Mouse (Mus musculus): ENCODE results near the gene Pafah1b1.
A peak's percentile ranks its signal among the peaks of the same experiment; 100 is the strongest.

The Pafah1b1 gene

GRCm38 (mm10) chr11:74724235-74724791 is at the start of gene Pafah1b1:
Gene Pafah1b1 (minus strand): TSS chr11:74724670.
- DNase-seq, result peak; percentile 93

DNA sequence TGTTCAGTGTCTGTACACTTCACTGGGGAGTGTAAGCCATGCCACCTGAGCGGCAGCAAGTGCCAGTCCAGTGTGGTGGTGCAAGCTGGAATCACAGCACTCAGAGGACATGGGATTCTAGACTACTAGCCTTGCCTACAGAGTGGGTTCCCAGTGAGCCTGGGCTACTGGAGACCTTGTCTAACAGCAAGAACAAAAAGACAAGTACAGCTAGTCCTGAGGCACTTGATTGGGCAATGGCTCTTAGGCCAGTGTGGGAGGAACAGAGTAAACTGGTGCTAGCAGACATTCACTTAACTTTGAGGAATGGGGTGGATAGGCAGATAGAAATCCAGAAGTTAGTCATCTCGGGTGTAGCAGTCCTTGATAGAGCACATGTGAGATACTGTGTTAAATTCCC is 47.9 kb upstream of the Pafah1b1 start:
- DNase-seq, result no peak

- no peak for DNase-seq
Observed at GRCm38 (mm10) chr11:74771650-74772049, 47.2 kb upstream of the Pafah1b1 start.

- no peak for DNase-seq
Observed at GRCm38 (mm10) chr11:74771234-74771633, 46.8 kb upstream of the Pafah1b1 start.

DNA sequence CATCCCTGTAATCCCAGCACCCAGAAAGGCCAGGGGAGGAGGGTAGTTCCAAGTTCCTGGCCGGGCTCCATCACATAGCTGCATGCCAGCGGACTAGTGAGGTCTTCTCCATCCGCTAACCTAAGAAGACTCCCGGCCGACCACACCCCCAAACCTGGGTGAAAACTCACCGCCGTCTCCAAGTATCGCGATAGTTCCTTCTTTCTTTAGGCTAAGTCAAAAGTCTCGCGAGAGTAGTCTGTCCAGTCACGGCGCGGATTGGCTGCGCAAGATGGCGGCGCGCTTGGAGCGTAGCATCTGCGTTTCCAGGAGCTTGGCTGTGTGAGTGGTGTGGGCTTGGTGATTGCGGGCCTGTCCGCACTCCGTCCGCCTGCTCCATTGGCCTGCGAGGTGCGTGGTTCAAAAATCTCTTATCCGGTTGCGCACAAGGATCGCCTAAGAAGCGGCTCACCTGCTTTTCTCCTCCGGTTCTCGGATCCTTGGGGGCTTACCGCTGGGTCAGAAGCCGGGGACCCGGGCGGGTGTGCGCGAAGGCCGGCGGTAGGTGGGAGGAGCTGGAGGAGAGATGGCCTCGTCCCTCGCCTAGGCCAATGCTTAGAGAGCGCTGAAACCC is 46.2 kb upstream of the Pafah1b1 start, which contains the start of gene Mettl16:
TSS of gene Mettl16 (plus strand) at position 236 of the 613 bp plus-strand sequence.
- DNase-seq, result peak; percentile 87 to 92

GRCm38 (mm10) chr11:74770037-74770436 is 45.6 kb upstream of the Pafah1b1 start:
- no peak for DNase-seq

- DNase-seq, result peak; percentile 7 to 14
Observed at GRCm38 (mm10) chr11:74768045-74768444, 43.6 kb upstream of the Pafah1b1 start.

GRCm38 (mm10) chr11:74767469-74767868 is 43.0 kb upstream of the Pafah1b1 start:
- DNase-seq, result no peak

DNA sequence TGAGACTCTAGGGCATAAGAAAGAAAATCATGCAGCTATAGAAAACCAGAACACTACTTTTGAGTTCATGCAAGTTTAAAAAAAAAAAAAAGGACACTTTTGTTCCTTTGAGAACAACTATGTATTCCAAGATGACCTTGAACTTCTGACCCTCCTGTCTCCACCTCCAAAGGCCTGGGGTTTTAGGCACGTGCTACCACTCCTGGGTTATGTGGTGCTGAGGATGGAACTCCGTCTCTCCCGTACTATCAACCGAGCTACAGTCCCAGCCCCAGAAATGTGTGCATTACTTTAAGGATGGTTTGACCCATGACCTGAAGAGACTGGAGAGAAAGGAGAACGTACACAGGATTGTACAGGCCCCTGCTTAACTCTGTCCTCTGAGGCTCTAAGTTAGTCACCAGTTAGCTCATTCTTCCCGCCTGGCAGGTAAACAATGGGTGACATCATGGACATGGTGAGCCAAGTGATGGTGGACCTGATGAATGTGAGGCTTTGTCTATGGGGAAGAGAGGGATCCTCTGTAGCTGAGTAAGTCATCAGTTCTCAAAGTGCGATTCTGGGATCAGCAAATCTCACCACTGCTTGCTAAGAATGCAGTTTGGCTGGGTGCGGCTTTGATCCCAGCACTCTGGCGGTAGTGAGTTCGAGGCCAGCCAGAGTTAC is 39.6 kb upstream of the Pafah1b1 start:
- DNase-seq, result no peak

GRCm38 (mm10) chr11:74761011-74761705 is 36.7 kb upstream of the Pafah1b1 start:
- DNase-seq, result no peak

- no peak for DNase-seq
Observed at GRCm38 (mm10) chr11:74756631-74757030, 32.2 kb upstream of the Pafah1b1 start.

- no peak for DNase-seq
Observed at GRCm38 (mm10) chr11:74751352-74752066, 27.0 kb upstream of the Pafah1b1 start.

DNA sequence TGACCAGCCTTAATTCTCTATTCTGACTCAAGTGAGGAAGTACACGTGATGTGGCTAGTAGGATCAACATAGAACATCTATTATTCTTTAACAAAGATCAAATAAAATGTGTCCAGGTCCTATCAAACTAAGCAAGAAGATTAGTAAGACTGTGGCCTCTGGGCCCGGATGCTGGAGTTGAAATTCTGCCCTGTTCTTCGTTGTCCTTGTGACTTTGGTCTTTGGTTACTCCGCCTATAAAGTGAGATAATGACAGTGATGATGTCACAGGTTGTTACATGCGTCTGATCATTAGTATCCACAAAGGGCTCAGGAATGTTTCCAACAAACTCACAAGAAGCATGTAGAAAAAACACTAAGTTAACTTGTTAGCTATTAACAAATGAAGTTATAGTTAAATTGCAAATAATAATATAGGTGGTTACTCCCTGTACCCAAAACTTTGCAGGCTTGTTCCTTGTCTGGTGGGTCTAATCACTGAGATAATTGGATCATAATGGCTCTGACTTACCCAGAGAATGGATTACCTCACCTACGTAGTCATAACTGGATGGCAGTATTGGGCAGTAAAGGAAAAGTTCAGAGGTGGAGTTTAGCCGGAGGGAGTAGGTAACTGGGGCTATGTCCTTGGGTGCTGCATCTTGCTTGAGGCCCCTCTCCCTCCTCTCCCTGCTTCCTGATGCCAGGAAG is 26.3 kb upstream of the Pafah1b1 start:
- DNase-seq, result no peak

GRCm38 (mm10) chr11:74749241-74749640 is 24.8 kb upstream of the Pafah1b1 start:
- DNase-seq, result no peak

- no peak for DNase-seq
Observed at GRCm38 (mm10) chr11:74748022-74748421, 23.6 kb upstream of the Pafah1b1 start.

- DNase-seq, result no peak
Observed at GRCm38 (mm10) chr11:74737861-74738260, 13.4 kb upstream of the Pafah1b1 start.

- DNase-seq, result no peak
Observed at GRCm38 (mm10) chr11:74734917-74735316, 10.4 kb upstream of the Pafah1b1 start.

GRCm38 (mm10) chr11:74725181-74725580 is 711 bp upstream of the Pafah1b1 start:
- DNase-seq, result no peak

GRCm38 (mm10) chr11:74723357-74724234 is 874 bp downstream of the Pafah1b1 start:
- DNase-seq, result peak; percentile 70 to 80

DNA sequence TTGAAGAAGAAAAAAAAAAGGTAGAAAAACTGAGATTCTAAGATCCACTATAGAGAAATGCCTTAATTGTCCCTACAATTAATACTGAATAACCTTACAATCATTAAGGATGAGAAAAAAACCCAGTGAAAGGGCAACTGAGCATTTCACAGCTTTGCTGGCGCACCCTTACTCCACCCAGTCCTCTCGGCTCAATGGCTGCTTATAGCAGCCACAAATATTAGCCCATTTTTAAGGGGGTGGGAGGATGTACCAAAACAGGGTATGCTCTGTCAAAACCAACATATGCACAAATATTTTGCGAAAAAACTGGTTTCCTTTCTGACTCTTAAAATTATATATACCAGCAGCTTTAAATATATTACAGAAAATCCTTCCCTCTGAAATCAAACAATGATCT is 2.5 kb downstream of the Pafah1b1 start:
- DNase-seq, result no peak

GRCm38 (mm10) chr11:74721141-74721540 is 3.3 kb downstream of the Pafah1b1 start:
- no peak for DNase-seq

Data from thymus, adult 18-20 months (tissue).